8 mouse cellular contexts compared by ENCODE assay signal in genomic region chr4:138555531-138555930, GRCm38 (mm10).
DNase-seq lines count a peak whose midpoint lies in the region; ATAC-seq lines count a peak whose summit lies in the region.

No protein-coding gene starts in this region.

- H3K4me1 ChIP-seq in neural tube, embryonic 11.5 days (ENCODE audit: control insufficient read depth, insufficient read depth, low read length) = peaks cover 5% of the 10 kb centered on the region; the same call in 1 of the 2 replicates
- H3K4me1 ChIP-seq in hindbrain, embryonic 11.5 days (replicated peaks; ENCODE audit: control insufficient read depth, insufficient read depth, low read length) = no peaks in the 10 kb centered on the region; the same call in 1 of the 2 replicates
- H3K4me1 ChIP-seq in midbrain, embryonic 15.5 days = peaks cover 20% of the 10 kb centered on the region

- DNase-seq in neural tube, embryonic 11.5 days (ENCODE audit: low spot score) = no peak
- no peak for DNase-seq in neural tube, embryonic 10.5 days (ENCODE audit: extremely low spot score, low spot score)
- DNase-seq in gastrocnemius, adult 18-20 months (ENCODE audit: low spot score) = peak; percentile 68
- DNase-seq in hindbrain, embryonic 11.5 days (ENCODE audit: low spot score) = peak; percentile 38
- peak; percentile 48 for DNase-seq in layer of hippocampus, postnatal 10 days (ENCODE audit: low spot score in 2 of 2)
- DNase-seq in thymus, postnatal 25 days = no peak

- no peak overlapping the region for H3K27ac ChIP-seq in neural tube, embryonic 11.5 days (ENCODE audit: low read depth, low read length)
- H3K27ac ChIP-seq in hindbrain, embryonic 11.5 days (ENCODE audit: low read depth, low read length) = no peak overlapping the region
- no peak overlapping the region for H3K27ac ChIP-seq in midbrain, embryonic 15.5 days

- H3K4me3 ChIP-seq in neural tube, embryonic 11.5 days (ENCODE audit: low read depth, low read length) = no peak overlapping the region
- H3K4me3 ChIP-seq in hindbrain, embryonic 11.5 days (ENCODE audit: low read depth, low read length) = peak overlapping the region; percentile 16
- H3K4me3 ChIP-seq in midbrain, embryonic 15.5 days = peak overlapping the region; percentile 32

- no peak for ATAC-seq in neural tube, embryonic 11.5 days (ENCODE audit: insufficient read depth, low FRiP score, low TSS enrichment)
- ATAC-seq in hindbrain, embryonic 11.5 days (ENCODE audit: low FRiP score) = no peak
- ATAC-seq in midbrain, embryonic 15.5 days (replicated peaks) = no peak; the same call in 1 of the 2 replicates
- ATAC-seq in megakaryocyte progenitor cell, adult 5-6 weeks (replicated peaks; ENCODE audit: poor library complexity) = no peak

- no peak overlapping the region for H3K9ac ChIP-seq in neural tube, embryonic 11.5 days (ENCODE audit: low read length)
- H3K9ac ChIP-seq in hindbrain, embryonic 11.5 days (ENCODE audit: low read depth, low read length) = no peak overlapping the region
- H3K9ac ChIP-seq in midbrain, embryonic 15.5 days = peak overlapping the region; percentile 34

- no peaks in the 10 kb centered on the region for H3K36me3 ChIP-seq in neural tube, embryonic 11.5 days (ENCODE audit: control insufficient read depth, insufficient read depth, low read length)
- no peaks in the 10 kb centered on the region for H3K36me3 ChIP-seq in hindbrain, embryonic 11.5 days (ENCODE audit: control insufficient read depth, insufficient read depth, low read length)
- no peaks in the 10 kb centered on the region for H3K36me3 ChIP-seq in midbrain, embryonic 15.5 days (replicated peaks)

- 5% methylated on average over 19 of the region's 19 CpGs for WGBS in neural tube, embryonic 11.5 days
- WGBS in hindbrain, embryonic 11.5 days = under 1% methylated on average over 18 of the region's 19 CpGs
- WGBS in midbrain, embryonic 15.5 days = 2% methylated on average over 19 of the region's 19 CpGs

- peak overlapping the region; percentile 25 for H3K4me2 ChIP-seq in neural tube, embryonic 11.5 days (ENCODE audit: low read depth)
- peak overlapping the region; percentile 43 for H3K4me2 ChIP-seq in hindbrain, embryonic 11.5 days (replicated peaks; ENCODE audit: low read depth, low read length)
- peak overlapping the region; percentile 66 for H3K4me2 ChIP-seq in midbrain, embryonic 15.5 days

- H3K27me3 ChIP-seq in neural tube, embryonic 11.5 days (ENCODE audit: control insufficient read depth, insufficient read depth, low read length) = peaks cover 17% of the 10 kb centered on the region
- H3K27me3 ChIP-seq in hindbrain, embryonic 11.5 days (ENCODE audit: control insufficient read depth, insufficient read depth, low read length) = peaks cover 15% of the 10 kb centered on the region
- H3K27me3 ChIP-seq in midbrain, embryonic 15.5 days (replicated peaks) = no peaks in the 10 kb centered on the region

- no peaks in the 10 kb centered on the region for H3K9me3 ChIP-seq in neural tube, embryonic 11.5 days (ENCODE audit: control insufficient read depth, low read length)
- no peaks in the 10 kb centered on the region for H3K9me3 ChIP-seq in hindbrain, embryonic 11.5 days (ENCODE audit: control insufficient read depth, low read length)
- H3K9me3 ChIP-seq in midbrain, embryonic 15.5 days = no peaks in the 10 kb centered on the region

Comparison
In these comparisons a context has a peak if more than half of its experiments do, and no peak if none do; other contexts are left out.
1. DNase-seq: peak in gastrocnemius, adult 18-20 months (single experiment), hindbrain, embryonic 11.5 days (single experiment) and layer of hippocampus, postnatal 10 days (2 of 2); none in neural tube, embryonic 11.5 days (single experiment), neural tube, embryonic 10.5 days (single experiment) and thymus, postnatal 25 days (single experiment).
2. Peak in every context shown above with its lines, with median percentiles within 50 percentile points of each other: H3K4me2 ChIP-seq.